Mouse (Mus musculus) hindbrain, embryonic 15.5 days (tissue): ENCODE measurements around the gene Arpc2. TPM values are rescaled to one million over a fixed set of nuclear protein-coding genes. Genes with fewer than 3 reads are reported as not detected.

Experiments
- ATAC-seq: fragments of 200-750 bp; cut with Nextera tagmentation; 2 replicates; pipeline ENCODE4 v1.8.0; 2017; ENCODE audit warnings: low read depth, moderate number of reproducible peaks, moderate TSS enrichment; ENCODE audit not compliant: low FRiP score
- H3K27ac ChIP-seq: fragments of 300-500 bp; sonication (generic); replicated peaks from 2 replicates; pipeline ENCODE4 v1.5.1; 2015; ENCODE audit warnings: mild to moderate bottlenecking, inconsistent platforms
- H3K27me3 ChIP-seq: fragments of 300-500 bp; sonication (generic); 2 replicates; pipeline ENCODE4 v1.6.1; 2015; ENCODE audit warnings: control low read depth, inconsistent platforms
- H3K36me3 ChIP-seq: fragments of 300-500 bp; sonication (generic); 2 replicates; pipeline ENCODE4 v1.6.1; 2015; ENCODE audit warnings: control low read depth, inconsistent platforms
- H3K4me1 ChIP-seq: fragments of 300-500 bp; sonication (generic); replicated peaks from 2 replicates; pipeline ENCODE4 v1.6.1; 2015; ENCODE audit warnings: control low read depth, inconsistent platforms
- H3K4me2 ChIP-seq: fragments of 300-500 bp; sonication (generic); 2 replicates; pipeline ENCODE4 v1.6.1; 2015; ENCODE audit warnings: moderate library complexity, mild to moderate bottlenecking, inconsistent platforms
- H3K4me3 ChIP-seq: fragments of 300-500 bp; sonication (generic); 2 replicates; pipeline ENCODE4 v1.5.1; 2015; ENCODE audit warnings: mild to moderate bottlenecking, inconsistent platforms
- H3K9ac ChIP-seq: fragments of 300-500 bp; sonication (generic); 2 replicates; pipeline ENCODE4 v1.6.1; 2015; ENCODE audit warnings: inconsistent platforms
- H3K9me3 ChIP-seq: fragments of 300-500 bp; sonication (generic); 2 replicates; pipeline ENCODE4 v1.6.1; 2016; ENCODE audit warnings: control low read depth, inconsistent platforms
- WGBS: fragments of 180-500 bp; shearing (Covaris S2); methylation state at CpG from one replicate; pipeline ENCODE4 v1.1.7; 2015; 5-methylcytosine and 5-hydroxymethylcytosine counted together
- polyA plus RNA-seq: library from polyadenylated mRNA; unstranded; fragments of >200 nt; fragmentation: Nextera tagmentation; extraction: Ambion mirVana; gene quantifications from 2 replicates; pipeline ENCODE4 v1.2.1, GENCODE M21; 2015

The Arpc2 gene
- 381 and 397 TPM in 2 replicates for polyA plus RNA-seq

DNA sequence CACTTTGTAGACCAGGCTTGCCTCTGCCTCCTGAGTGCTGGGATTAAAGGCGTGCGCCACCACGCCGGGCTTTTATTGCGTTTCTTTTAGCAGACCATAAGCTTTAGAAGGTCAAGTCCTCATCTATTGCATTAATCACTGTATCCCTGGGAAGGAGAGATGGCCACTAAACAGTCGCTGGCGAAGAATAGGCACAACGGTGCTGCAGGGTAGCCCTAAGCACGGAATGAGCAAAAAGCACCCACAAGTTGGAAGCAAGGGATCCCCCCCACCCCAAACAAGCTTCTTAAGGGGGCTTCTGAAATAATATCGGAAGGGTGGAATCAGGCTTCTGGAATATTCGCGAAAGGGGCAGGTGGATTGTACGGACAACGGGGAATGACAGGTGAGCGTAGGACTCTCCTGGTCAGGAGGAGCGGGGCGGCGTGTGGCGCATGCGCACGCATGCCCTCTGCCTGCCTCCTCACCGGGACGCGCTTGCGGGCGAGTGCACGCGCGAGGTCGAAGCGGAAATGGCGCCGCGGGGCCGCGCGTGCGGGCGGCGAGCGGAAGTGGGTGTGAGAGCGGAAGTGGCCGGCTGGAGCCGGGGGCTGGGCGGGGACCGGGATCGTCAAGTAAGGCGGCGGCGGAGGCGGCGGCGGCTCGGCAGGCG, at the start of gene Arpc2:
Arpc2 (plus strand) TSS at position 147 of the 652 bp plus-strand sequence.
- no peaks in the 10 kb centered on the region for H3K36me3 ChIP-seq
- H3K9me3 ChIP-seq, result no peaks in the 10 kb centered on the region
- peak within 1 kb of the TSS; percentile 99 for H3K9ac ChIP-seq
- peak within 1 kb of the TSS; percentile 98 for H3K4me3 ChIP-seq
- ATAC-seq, result peak; percentile 94
- WGBS, result 2% methylated on average over 43 of the region's 55 CpGs
- H3K27ac ChIP-seq, result peak within 1 kb of the TSS; percentile 93
- no peaks in the 10 kb centered on the region for H3K27me3 ChIP-seq
- H3K4me2 ChIP-seq, result peak within 1 kb of the TSS; percentile 74
- peaks cover 39% of the 10 kb centered on the region for H3K4me1 ChIP-seq

DNA sequence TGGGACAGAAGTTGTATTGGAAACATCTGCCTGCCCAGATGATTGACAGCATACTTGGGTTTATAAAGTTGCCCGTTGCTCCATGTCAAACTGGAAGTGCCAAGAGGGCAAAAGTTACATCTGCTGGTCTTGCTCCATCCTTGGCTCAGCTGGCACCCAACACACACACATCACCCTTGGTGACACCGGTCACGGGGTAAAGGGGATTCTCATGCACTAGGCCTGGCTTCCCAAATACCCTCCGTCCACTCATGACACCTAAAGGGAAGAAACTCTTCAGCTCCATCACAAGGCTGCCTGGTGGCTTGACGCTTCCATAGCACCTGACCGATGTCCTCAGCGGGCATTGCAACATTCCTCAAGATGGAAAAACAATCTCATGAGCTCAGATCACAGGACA, 45.4 kb upstream of the Arpc2 start:
- Histone ChIP-seq H3K36me3 (no peaks in the 10 kb centered on the region), H3K4me2 (no peak overlapping the region), H3K9me3 (no peaks in the 10 kb centered on the region), H3K4me3 (no peak overlapping the region), H3K4me1 (no peaks in the 10 kb centered on the region), H3K9ac (no peak overlapping the region), H3K27me3 (no peaks in the 10 kb centered on the region), H3K27ac (no peak overlapping the region)
- no peak for ATAC-seq
- 90% methylated on average over 7 of the region's 7 CpGs for WGBS

DNA sequence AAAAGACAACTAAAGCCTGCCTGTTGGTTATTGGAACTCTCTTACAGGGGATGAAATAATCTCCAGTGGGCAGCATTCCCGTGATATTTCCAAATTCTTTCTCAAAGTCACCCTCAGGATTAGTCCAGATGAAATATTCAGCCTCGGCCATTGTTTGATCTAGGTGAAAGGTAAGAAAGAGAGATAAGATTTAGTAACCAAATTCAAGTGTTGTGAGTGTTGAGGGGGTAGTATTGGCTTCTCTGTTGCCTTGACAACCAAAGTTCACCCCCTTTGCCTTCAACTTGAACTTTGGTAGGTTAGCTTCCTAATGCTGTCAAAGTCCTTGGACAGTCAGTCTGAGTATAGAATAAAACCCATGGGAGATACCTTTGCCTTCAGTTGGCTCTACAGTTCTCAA, 43.2 kb upstream of the Arpc2 start:
- Histone ChIP-seq H3K4me3 (no peak overlapping the region), H3K4me1 (no peaks in the 10 kb centered on the region), H3K36me3 (no peaks in the 10 kb centered on the region), H3K9me3 (no peaks in the 10 kb centered on the region), H3K9ac (no peak overlapping the region), H3K4me2 (no peak overlapping the region), H3K27ac (no peak overlapping the region), H3K27me3 (no peaks in the 10 kb centered on the region)
- no peak for ATAC-seq
- WGBS, result 82% methylated on average over 2 of the region's 2 CpGs

DNA sequence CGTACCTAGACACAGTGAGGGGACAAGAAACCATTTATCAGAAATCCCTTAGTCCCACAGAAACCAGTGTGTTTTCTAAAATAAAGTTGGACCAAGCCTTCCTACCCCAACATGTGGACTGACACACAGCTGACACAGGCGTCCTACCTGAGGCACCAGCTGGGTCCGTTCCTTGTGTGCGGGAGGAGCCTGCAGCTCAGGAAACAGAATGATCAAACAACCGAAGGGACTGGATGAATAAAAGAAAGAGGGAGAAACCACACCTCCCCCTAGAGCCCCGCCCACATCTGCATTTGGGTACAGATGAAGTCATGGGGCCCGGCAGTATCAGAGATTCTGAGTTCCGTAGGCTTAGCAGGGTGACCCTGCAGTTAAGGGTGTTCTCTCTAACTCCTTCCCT, 41.4 kb upstream of the Arpc2 start, which contains the start of gene Cxcr1:
Cxcr1 (minus strand) TSS at position 187 of the 400 bp plus-strand sequence.
- no peak for ATAC-seq
- 74% methylated on average over 8 of the region's 8 CpGs for WGBS
- H3K36me3 ChIP-seq, result no peaks in the 10 kb centered on the region
- H3K9me3 ChIP-seq, result no peaks in the 10 kb centered on the region
- H3K27ac ChIP-seq, result no peak within 1 kb of the TSS
- no peak within 1 kb of the TSS for H3K9ac ChIP-seq
- H3K27me3 ChIP-seq, result no peaks in the 10 kb centered on the region
- H3K4me3 ChIP-seq, result no peak within 1 kb of the TSS
- no peak within 1 kb of the TSS for H3K4me2 ChIP-seq
- H3K4me1 ChIP-seq, result no peaks in the 10 kb centered on the region

DNA sequence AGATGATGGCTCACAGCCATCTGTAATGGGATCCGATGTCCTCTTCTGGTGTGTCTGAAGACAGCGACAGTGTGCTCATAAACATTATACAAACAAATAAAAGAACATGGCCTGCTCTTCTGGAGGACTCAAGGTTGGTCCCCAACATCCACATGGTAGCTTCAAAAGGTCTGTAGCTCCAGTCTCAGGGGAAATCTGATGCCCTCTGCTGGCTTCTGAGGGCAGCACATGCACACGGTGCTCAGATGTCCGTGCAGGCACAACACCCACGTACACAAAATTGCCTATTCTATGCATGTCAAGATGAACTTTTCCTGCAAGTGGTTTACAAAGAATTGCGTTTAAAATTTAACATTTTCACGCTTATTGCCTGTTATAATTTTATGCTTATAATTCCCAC, 39.9 kb upstream of the Arpc2 start:
- Histone ChIP-seq H3K4me2 (no peak overlapping the region), H3K4me3 (no peak overlapping the region), H3K36me3 (no peaks in the 10 kb centered on the region), H3K9ac (no peak overlapping the region), H3K27ac (no peak overlapping the region), H3K27me3 (no peaks in the 10 kb centered on the region), H3K4me1 (no peaks in the 10 kb centered on the region), H3K9me3 (no peaks in the 10 kb centered on the region)
- no peak for ATAC-seq
- WGBS, result 44% methylated on average over 7 of the region's 7 CpGs

DNA sequence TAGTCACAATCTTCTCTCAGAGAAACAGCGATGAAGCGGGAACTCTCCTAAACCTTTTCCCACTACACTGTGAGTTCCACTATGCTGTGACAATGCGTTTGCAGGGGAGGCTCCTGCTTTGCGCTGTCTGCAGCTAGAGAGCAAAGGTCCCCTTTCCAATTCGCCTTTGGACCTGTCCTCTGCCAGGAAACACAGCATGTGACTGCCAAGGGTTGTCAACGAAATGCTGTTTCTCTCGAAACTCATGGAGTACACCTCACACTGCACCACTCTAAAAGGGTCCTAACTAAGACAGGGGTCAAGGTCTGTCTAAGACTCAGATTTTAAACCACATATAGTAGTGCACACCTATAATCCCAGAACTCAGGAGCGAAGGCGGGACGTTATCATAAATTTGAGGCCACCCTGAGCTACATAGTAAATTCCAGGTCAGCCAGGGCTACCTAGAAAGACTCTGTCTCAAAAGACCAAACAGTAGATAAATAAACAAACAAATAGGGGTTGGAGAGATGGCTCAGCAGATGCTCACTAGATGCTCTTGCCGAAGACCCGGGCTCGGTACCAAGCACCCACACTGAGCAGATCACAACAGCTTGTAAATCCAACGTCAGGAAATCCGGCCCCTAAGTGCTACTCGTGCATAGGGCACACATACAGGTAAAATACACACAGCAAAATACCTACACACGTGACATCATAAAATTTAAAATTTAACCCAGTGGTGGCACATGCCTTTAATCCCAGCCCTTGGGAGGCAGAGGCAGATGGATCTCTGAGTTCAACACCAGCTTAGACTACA, 39.1 kb upstream of the Arpc2 start:
- H3K4me3 ChIP-seq, result no peak overlapping the region
- H3K9ac ChIP-seq, result no peak overlapping the region
- no peaks in the 10 kb centered on the region for H3K36me3 ChIP-seq
- H3K9me3 ChIP-seq, result no peaks in the 10 kb centered on the region
- no peaks in the 10 kb centered on the region for H3K27me3 ChIP-seq
- ATAC-seq, result no peak
- no peaks in the 10 kb centered on the region for H3K4me1 ChIP-seq
- no peak overlapping the region for H3K27ac ChIP-seq
- H3K4me2 ChIP-seq, result no peak overlapping the region
- WGBS, result 81% methylated on average over 17 of the region's 17 CpGs

DNA sequence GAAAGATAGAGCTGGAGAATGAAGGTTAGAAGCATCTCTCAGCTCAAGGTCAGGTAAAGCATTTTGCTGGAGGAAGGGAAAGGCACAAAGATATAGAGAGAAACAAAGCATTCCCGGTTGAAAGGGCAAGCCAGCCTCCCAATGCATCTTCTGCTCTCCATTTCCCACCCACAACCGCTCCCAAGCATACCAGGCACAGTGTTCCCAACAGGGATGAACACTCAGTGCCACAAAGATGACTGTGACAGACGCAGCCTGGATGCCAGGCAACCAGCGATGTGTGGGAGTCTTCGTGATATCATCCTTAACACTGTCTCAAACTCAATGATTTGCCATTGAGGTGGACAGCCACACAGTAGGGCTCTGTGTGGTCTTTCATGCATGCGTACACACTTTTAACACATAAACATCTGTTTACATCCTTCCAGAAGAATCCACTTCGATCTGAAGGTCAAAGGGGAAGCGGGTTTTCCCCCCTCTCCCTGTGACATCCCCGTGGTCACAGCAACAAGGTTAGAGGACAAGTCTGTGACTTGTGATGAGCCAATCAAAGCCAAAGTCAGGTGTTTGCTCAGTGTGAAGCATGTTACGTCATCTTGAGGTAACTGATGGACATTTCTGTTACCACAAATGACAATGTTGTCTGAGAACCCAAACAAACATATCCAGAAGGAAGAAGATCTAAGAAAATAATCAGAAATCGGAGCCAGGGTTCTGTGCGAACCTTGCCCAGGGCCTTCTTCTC, 38.0 kb upstream of the Arpc2 start:
- 81% methylated on average over 12 of the region's 12 CpGs for WGBS
- H3K27me3 ChIP-seq, result no peaks in the 10 kb centered on the region
- no peaks in the 10 kb centered on the region for H3K36me3 ChIP-seq
- H3K27ac ChIP-seq, result no peak overlapping the region
- H3K4me2 ChIP-seq, result no peak overlapping the region
- no peaks in the 10 kb centered on the region for H3K4me1 ChIP-seq
- no peaks in the 10 kb centered on the region for H3K9me3 ChIP-seq
- no peak overlapping the region for H3K9ac ChIP-seq
- ATAC-seq, result no peak
- H3K4me3 ChIP-seq, result no peak overlapping the region

DNA sequence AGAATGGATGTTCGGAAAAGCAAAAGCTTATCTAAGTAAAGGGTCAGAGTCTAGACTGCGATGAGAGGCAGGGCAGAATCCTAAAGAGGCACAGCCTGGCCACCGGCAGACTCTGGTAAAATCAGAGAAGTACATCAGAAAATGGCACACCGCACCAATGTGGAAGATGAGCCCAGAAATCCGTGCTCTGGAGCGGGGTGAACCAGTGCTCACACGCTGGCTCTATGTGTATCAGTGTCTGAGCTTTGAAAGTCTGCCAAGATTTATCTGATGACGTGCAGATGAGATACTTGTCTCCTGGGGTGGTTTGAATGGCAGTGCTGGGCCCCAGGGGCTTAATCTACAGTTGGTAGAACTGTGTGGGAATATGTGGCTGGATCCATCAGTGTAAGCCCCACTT, 36.8 kb upstream of the Arpc2 start:
- Histone ChIP-seq H3K4me1 (no peaks in the 10 kb centered on the region), H3K9me3 (no peaks in the 10 kb centered on the region), H3K9ac (no peak overlapping the region), H3K4me2 (no peak overlapping the region), H3K27me3 (no peaks in the 10 kb centered on the region), H3K4me3 (no peak overlapping the region), H3K36me3 (no peaks in the 10 kb centered on the region), H3K27ac (no peak overlapping the region)
- WGBS, result 60% methylated on average over 8 of the region's 8 CpGs
- no peak for ATAC-seq

DNA sequence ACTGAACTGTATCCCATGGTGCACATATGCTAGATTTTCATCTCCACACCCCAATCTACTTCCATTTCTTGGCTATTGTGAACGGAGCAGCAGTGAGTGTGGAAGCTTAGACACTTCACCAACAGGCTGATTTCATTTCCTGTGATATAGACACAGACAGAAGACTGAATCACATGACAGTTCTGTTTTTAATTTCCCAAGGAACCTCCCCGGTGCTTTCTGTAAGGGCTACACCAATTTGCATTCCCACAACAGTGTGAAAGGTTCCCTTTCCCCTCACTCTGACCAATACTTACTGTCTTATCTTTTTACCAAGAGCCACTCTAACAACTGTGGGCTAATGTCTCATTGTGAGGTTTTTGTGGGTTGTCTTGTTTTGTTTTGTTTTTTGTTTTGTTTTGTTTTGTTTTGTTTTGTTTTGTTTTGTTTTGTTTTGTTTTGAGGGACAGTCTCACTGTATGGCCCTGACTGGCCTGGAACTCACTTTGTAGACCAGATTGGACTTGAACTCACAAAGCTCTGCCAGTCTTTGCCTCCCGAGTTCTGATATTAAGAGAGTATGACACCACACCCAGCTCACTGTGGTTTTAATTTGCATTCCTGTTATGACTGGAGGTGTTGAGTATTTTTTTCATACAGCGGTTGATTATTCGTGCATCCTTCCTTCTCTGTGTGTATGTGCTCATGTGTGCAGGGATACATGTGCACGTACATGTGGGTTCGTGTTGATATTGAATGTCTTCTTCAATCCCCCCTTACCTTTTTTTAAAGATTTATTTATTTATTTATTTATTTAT, 34.6 kb upstream of the Arpc2 start:
- Histone ChIP-seq H3K9ac (no peak overlapping the region), H3K27ac (no peak overlapping the region), H3K27me3 (no peaks in the 10 kb centered on the region), H3K4me1 (no peaks in the 10 kb centered on the region), H3K4me2 (no peak overlapping the region), H3K9me3 (no peaks in the 10 kb centered on the region), H3K36me3 (no peaks in the 10 kb centered on the region), H3K4me3 (no peak overlapping the region)
- WGBS, result 86% methylated on average over 7 of the region's 7 CpGs
- ATAC-seq, result no peak

DNA sequence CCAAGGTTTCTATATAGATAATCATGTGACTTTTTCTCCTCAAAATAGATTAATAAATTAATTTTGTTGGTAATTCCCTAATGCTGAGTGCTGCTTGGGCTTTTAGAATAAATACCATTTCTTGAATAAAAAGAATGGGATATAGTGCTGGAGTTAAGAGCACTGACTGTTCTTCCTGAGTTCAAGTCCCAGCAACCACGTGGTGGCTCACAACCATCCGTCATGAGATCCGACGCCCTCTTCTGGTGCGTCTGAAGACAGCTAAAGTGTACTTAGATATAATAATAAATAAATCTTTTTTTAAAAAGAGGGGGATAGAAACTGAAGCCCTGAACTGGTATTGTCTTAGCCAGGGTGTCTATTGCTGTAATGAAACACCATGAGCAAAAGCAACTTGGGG, 32.4 kb upstream of the Arpc2 start:
- 66% methylated on average over 5 of the region's 5 CpGs for WGBS
- Histone ChIP-seq H3K36me3 (no peaks in the 10 kb centered on the region), H3K4me2 (no peak overlapping the region), H3K9me3 (no peaks in the 10 kb centered on the region), H3K27ac (no peak overlapping the region), H3K4me3 (no peak overlapping the region), H3K4me1 (no peaks in the 10 kb centered on the region), H3K27me3 (no peaks in the 10 kb centered on the region), H3K9ac (no peak overlapping the region)
- ATAC-seq, result no peak

DNA sequence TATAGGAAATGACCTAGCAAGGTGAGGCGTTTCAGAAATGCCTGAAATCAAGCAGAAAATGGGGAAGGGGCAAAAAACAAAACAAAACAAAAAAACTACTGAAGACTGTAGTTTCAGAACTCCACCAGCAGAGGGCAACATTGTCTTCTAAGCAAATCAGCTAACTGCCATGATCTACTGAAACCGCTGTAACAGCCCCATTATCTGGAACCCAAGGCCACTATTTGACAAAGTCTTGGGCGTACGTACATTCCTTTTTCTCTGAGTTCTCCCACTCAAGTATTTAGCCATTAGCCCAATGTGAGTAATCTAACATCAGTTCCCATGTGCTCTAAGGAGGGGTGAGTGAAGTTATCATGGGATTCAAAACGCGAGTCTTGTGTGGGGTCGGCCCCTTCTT, 30.0 kb upstream of the Arpc2 start:
- WGBS, result 62% methylated on average over 7 of the region's 7 CpGs
- H3K4me1 ChIP-seq, result no peaks in the 10 kb centered on the region
- no peak for ATAC-seq
- no peak overlapping the region for H3K9ac ChIP-seq
- H3K27ac ChIP-seq, result no peak overlapping the region
- H3K27me3 ChIP-seq, result no peaks in the 10 kb centered on the region
- no peaks in the 10 kb centered on the region for H3K9me3 ChIP-seq
- no peaks in the 10 kb centered on the region for H3K36me3 ChIP-seq
- H3K4me3 ChIP-seq, result no peak overlapping the region
- no peak overlapping the region for H3K4me2 ChIP-seq
